Mouse (Mus musculus) myocyte (in vitro differentiated cells): Measurements from ENCODE around the gene Phf21a. TPM values are rescaled to one million over a fixed set of nuclear protein-coding genes. Genes with fewer than 3 reads are reported as not detected.
A peak's percentile ranks its signal among the peaks of the same experiment; 100 is the strongest.

Source experiments
- H3K27me3 ChIP-seq: one replicate; pipeline ENCODE4 v1.6.1; 2011; ENCODE audit not compliant: control insufficient read depth, insufficient read depth, insufficient read length
- H3K36me3 ChIP-seq: one replicate; pipeline ENCODE4 v1.6.1; 2011; ENCODE audit not compliant: control insufficient read depth, insufficient read depth
- H3K4me2 ChIP-seq: one replicate; pipeline ENCODE4 v1.6.1; 2011; ENCODE audit warnings: low read depth, control low read depth
- H3K4me3 ChIP-seq: one replicate; pipeline ENCODE4 v1.5.1; 2011; ENCODE audit warnings: mild to moderate bottlenecking, control low read depth, moderate library complexity
- H3K79me2 ChIP-seq: one replicate; pipeline ENCODE4 v1.6.1; 2011; ENCODE audit not compliant: control insufficient read depth, insufficient read depth
- H3ac ChIP-seq: one replicate; pipeline ENCODE4 v1.6.1; 2011; ENCODE audit not compliant: control insufficient read depth, insufficient read length
- CEBPB ChIP-seq: IDR thresholded peaks from 2 replicates; pipeline ENCODE4 v1.6.1; 2011; ENCODE audit warnings: mild to moderate bottlenecking, moderate library complexity; ENCODE audit not compliant: poor library complexity, insufficient read depth, severe bottlenecking
- E2F4 ChIP-seq: IDR thresholded peaks from one replicate; pipeline ENCODE4 v1.6.1; 2011; ENCODE audit warnings: mild to moderate bottlenecking, control low read depth, moderate library complexity; ENCODE audit not compliant: insufficient read depth
- MAX ChIP-seq: IDR thresholded peaks from one replicate; pipeline ENCODE4 v1.6.1; 2011; ENCODE audit warnings: low read depth, mild to moderate bottlenecking, control low read depth
- MYOD1 ChIP-seq, 3 experiments: IDR thresholded peaks; one replicate each; pipeline ENCODE4 v1.6.1; 2011; ENCODE audit warnings: control low read depth in 2 of 3, low read depth in 2 of 3, mild to moderate bottlenecking in 2 of 3, moderate library complexity in 1 of 3; ENCODE audit not compliant: insufficient read length in 2 of 3, control insufficient read depth in 1 of 3
- MYOG ChIP-seq, 3 experiments: IDR thresholded peaks; one replicate each; pipeline ENCODE4 v1.6.1; 2011; ENCODE audit warnings: control low read depth in 2 of 3, low read depth in 2 of 3, mild to moderate bottlenecking in 2 of 3; ENCODE audit not compliant: insufficient read length in 2 of 3, control insufficient read depth in 1 of 3, insufficient read depth in 1 of 3
- POLR2A ChIP-seq: IDR thresholded peaks from one replicate; pipeline ENCODE4 v1.6.1; 2011; ENCODE audit warnings: low read depth, mild to moderate bottlenecking, control low read depth, moderate library complexity; ENCODE audit not compliant: insufficient read length
- POLR2AphosphoS2 ChIP-seq: IDR thresholded peaks from one replicate; pipeline ENCODE4 v1.6.1; 2011; ENCODE audit warnings: low read depth, control low read depth; ENCODE audit not compliant: insufficient read length
- REST ChIP-seq: IDR thresholded peaks from one replicate; pipeline ENCODE4 v1.6.1; 2011; ENCODE audit warnings: mild to moderate bottlenecking, control low read depth, moderate library complexity; ENCODE audit not compliant: insufficient read depth, insufficient read length
- SRF ChIP-seq: IDR thresholded peaks from one replicate; pipeline ENCODE4 v1.6.1; 2011; ENCODE audit warnings: low read depth; ENCODE audit not compliant: control insufficient read depth, insufficient read length
- TCF12 ChIP-seq: IDR thresholded peaks from one replicate; pipeline ENCODE4 v1.6.1; 2011; ENCODE audit warnings: mild to moderate bottlenecking, control low read depth; ENCODE audit not compliant: poor library complexity, insufficient read depth, severe bottlenecking
- TCF3 ChIP-seq: IDR thresholded peaks from one replicate; pipeline ENCODE4 v1.6.1; 2011; ENCODE audit warnings: low read depth, control low read depth; ENCODE audit not compliant: insufficient read length
- USF1 ChIP-seq: IDR thresholded peaks from one replicate; pipeline ENCODE4 v1.6.1; 2011; ENCODE audit warnings: low read depth, mild to moderate bottlenecking, control low read depth, moderate library complexity
- polyA plus RNA-seq: library from polyadenylated mRNA; unstranded; fragments of >200 nt; fragmentation: generic; extraction: Trizol; gene quantifications from one replicate; pipeline ENCODE4 v1.2.1, GENCODE M21; 2012; ENCODE audit warnings: missing spikeins

Phf21a gene
- polyA plus RNA-seq, 1 experiment = 14.7 TPM

DNA sequence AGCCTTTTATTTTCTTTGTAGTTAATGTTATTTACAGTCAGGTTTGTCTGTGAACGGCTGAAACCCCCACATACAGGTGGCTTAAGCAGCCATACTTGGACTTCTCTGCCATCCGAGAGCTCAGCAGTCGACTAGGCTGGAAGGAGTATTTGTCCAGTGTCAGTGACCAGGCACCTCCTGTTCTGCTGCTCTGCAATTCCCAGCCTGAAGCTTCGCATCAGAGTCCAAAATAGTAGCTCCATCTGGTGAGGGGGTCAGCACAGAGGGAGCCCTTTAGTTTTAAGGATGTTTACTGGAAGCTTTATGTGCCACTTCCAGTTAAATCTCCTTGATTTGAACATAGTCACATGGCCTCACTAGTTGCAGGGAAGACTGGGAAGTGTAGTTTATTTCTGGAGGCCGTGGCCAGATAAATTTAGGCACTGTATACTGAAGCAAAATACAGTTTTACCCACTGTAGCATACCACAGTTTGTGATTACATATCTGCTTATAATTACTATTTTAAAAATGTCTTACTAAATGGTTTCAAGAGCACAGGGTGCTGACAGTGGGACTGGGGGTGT is 141.9 kb downstream of the Phf21a start:
- TF ChIP-seq MAX (no peak), USF1 (peak; percentile 63), MYOD1 (IDR thresholded peaks at IDR 0.05; ENCODE audit: control insufficient read depth in 1 of 3, insufficient read length in 2 of 3, low read depth in 2 of 3) (no peak)
- Histone ChIP-seq H3K4me2 (no peak overlapping the region), H3K4me3 (no peak overlapping the region), H3K79me2 (no peaks in the 10 kb centered on the region), H3K36me3 (peaks cover 29% of the 10 kb centered on the region), H3K27me3 (no peaks in the 10 kb centered on the region), H3ac (no peak overlapping the region)

DNA sequence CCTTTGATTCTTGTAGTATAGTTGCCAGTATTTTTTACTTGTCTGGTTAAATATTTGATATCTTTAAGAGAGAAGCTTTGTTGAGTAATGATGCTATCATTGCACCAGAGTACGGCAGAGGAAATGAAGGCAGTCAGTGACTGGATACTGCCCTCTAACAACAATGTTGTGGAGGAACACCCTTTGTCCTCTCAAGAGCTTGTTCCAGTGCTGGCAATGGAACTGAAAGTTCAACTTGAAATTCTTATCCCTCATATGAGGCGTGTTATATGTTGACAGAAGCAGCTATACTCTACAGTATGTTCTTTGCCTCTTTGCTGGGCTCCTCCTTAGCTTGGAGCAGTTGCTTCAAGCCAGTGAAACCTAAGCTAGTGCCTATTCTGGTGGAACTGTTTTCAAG is 147.4 kb downstream of the Phf21a start:
- no peak overlapping the region for H3K4me3 ChIP-seq
- no peak overlapping the region for H3ac ChIP-seq
- no peaks in the 10 kb centered on the region for H3K27me3 ChIP-seq
- no peaks in the 10 kb centered on the region for H3K79me2 ChIP-seq
- TF ChIP-seq MAX (no peak), POLR2A (no peak)
- peaks cover 26% of the 10 kb centered on the region for H3K36me3 ChIP-seq
- no peak overlapping the region for H3K4me2 ChIP-seq

GRCm38 (mm10) chr2:92240816-92241215 is 147.9 kb downstream of the Phf21a start:
- Histone ChIP-seq H3K4me2 (no peak overlapping the region), H3K4me3 (no peak overlapping the region), H3ac (no peak overlapping the region), H3K36me3 (peaks cover 26% of the 10 kb centered on the region), H3K79me2 (no peaks in the 10 kb centered on the region), H3K27me3 (no peaks in the 10 kb centered on the region)
- no peak for TF ChIP-seq SRF
- TF ChIP-seq REST = no peak
- no peak for TF ChIP-seq USF1
- TF ChIP-seq MYOG (IDR thresholded peaks at IDR 0.05; ENCODE audit: control insufficient read depth in 1 of 3, insufficient read depth in 1 of 3, insufficient read length in 2 of 3, low read depth in 2 of 3) = no peak

- no peak overlapping the region for H3ac ChIP-seq
- H3K4me2 ChIP-seq = no peak overlapping the region
- peaks cover 22% of the 10 kb centered on the region for H3K36me3 ChIP-seq
- no peaks in the 10 kb centered on the region for H3K79me2 ChIP-seq
- H3K4me3 ChIP-seq = no peak overlapping the region
- no peak for TF ChIP-seq TCF3
- no peak for TF ChIP-seq POLR2AphosphoS2
- H3K27me3 ChIP-seq = no peaks in the 10 kb centered on the region
Measured at GRCm38 (mm10) chr2:92241317-92241716, 148.4 kb downstream of the Phf21a start.

GRCm38 (mm10) chr2:92246112-92246511 is 153.2 kb downstream of the Phf21a start:
- TF ChIP-seq MYOG (IDR thresholded peaks at IDR 0.05; ENCODE audit: control insufficient read depth in 1 of 3, insufficient read depth in 1 of 3, insufficient read length in 2 of 3, low read depth in 2 of 3) (no peak), SRF (no peak), MAX (no peak), CEBPB (no peak), POLR2AphosphoS2 (no peak), REST (no peak), POLR2A (no peak), TCF3 (no peak), MYOD1 (IDR thresholded peaks at IDR 0.05; ENCODE audit: control insufficient read depth in 1 of 3, insufficient read length in 2 of 3, low read depth in 2 of 3) (no peak), E2F4 (no peak), USF1 (no peak), TCF12 (no peak)
- no peaks in the 10 kb centered on the region for H3K79me2 ChIP-seq
- H3ac ChIP-seq = no peak overlapping the region
- no peaks in the 10 kb centered on the region for H3K27me3 ChIP-seq
- no peak overlapping the region for H3K4me2 ChIP-seq
- H3K4me3 ChIP-seq = no peak overlapping the region
- H3K36me3 ChIP-seq = peaks cover 17% of the 10 kb centered on the region

- H3K4me2 ChIP-seq = no peak overlapping the region
- no peak for TF ChIP-seq CEBPB
- no peak for TF ChIP-seq TCF12
- no peak for TF ChIP-seq TCF3
- no peak for TF ChIP-seq POLR2A
- no peak for TF ChIP-seq E2F4
- TF ChIP-seq MYOG (IDR thresholded peaks at IDR 0.05; ENCODE audit: control insufficient read depth in 1 of 3, insufficient read depth in 1 of 3, insufficient read length in 2 of 3, low read depth in 2 of 3) = no peak
- TF ChIP-seq SRF = no peak
Measured at GRCm38 (mm10) chr2:92247711-92248110, 154.8 kb downstream of the Phf21a start.

More at GRCm38 (mm10) chr2:92247711-92248110, 154.8 kb downstream of the Phf21a start:
- H3K27me3 ChIP-seq = no peaks in the 10 kb centered on the region
- H3ac ChIP-seq = no peak overlapping the region
- no peak overlapping the region for H3K4me3 ChIP-seq
- no peaks in the 10 kb centered on the region for H3K79me2 ChIP-seq
- H3K36me3 ChIP-seq = peaks cover 18% of the 10 kb centered on the region
